Mouse (Mus musculus) heart, embryonic 11.5 days (tissue): ENCODE data around the gene Mettl6. TPM values are rescaled to one million over a fixed set of nuclear protein-coding genes. Genes with fewer than 3 reads are reported as not detected.

Source experiments
- ATAC-seq: fragments of 200-750 bp; cut with Nextera tagmentation; replicated peaks from 2 replicates; pipeline ENCODE4 v1.8.0; 2017; ENCODE audit warnings: moderate library complexity; ENCODE audit not compliant: insufficient number of reproducible peaks, low FRiP score, low TSS enrichment
- H3K27ac ChIP-seq: fragments of 300-500 bp; sonication (generic); 2 replicates; pipeline ENCODE4 v1.5.1; 2014; ENCODE audit warnings: mild to moderate bottlenecking, low read depth, low read length
- H3K27me3 ChIP-seq: fragments of 300-500 bp; sonication (generic); 2 replicates; pipeline ENCODE4 v1.6.1; 2014; ENCODE audit warnings: mild to moderate bottlenecking, low read length, mixed read lengths; ENCODE audit not compliant: control insufficient read depth, insufficient read depth
- H3K36me3 ChIP-seq: fragments of 300-500 bp; sonication (generic); 2 replicates; pipeline ENCODE4 v1.6.1; 2014; ENCODE audit warnings: mild to moderate bottlenecking, low read length, moderate library complexity, mixed read lengths; ENCODE audit not compliant: control insufficient read depth, insufficient read depth
- H3K4me1 ChIP-seq: fragments of 300-500 bp; sonication (generic); 2 replicates; pipeline ENCODE4 v1.6.1; 2014; ENCODE audit warnings: low read length; ENCODE audit not compliant: control insufficient read depth, insufficient read depth
- H3K4me2 ChIP-seq: fragments of 300-500 bp; sonication (generic); 2 replicates; pipeline ENCODE4 v1.6.1; 2014; ENCODE audit warnings: mild to moderate bottlenecking, moderate library complexity
- H3K4me3 ChIP-seq: fragments of 300-500 bp; sonication (generic); 2 replicates; pipeline ENCODE4 v1.5.1; 2014; ENCODE audit warnings: low read depth, low read length
- H3K9ac ChIP-seq: fragments of 300-500 bp; sonication (generic); 2 replicates; pipeline ENCODE4 v1.6.1; 2014; ENCODE audit warnings: mild to moderate bottlenecking, low read depth, low read length, moderate library complexity
- H3K9me3 ChIP-seq: fragments of 300-500 bp; sonication (generic); replicated peaks from 2 replicates; pipeline ENCODE4 v1.6.1; 2016; ENCODE audit warnings: low read length; ENCODE audit not compliant: control insufficient read depth
- WGBS: fragments of 180-500 bp; shearing (Covaris S2); extraction: QIAGEN DNeasy Blood & Tissue Kit; methylation state at CpG from one replicate; pipeline ENCODE4 v1.1.7; 2014; ENCODE audit not compliant: insufficient replicate concordance; 5-methylcytosine and 5-hydroxymethylcytosine counted together
- polyA plus RNA-seq: library from polyadenylated mRNA; unstranded; fragments of >200 nt; fragmentation: Nextera tagmentation; extraction: Ambion mirVana; gene quantifications from 2 replicates; pipeline ENCODE4 v1.2.1, GENCODE M21; 2014

Gene Mettl6
- polyA plus RNA-seq, 1 experiment from 2014 or later, result 52.2 TPM

GRCm38 (mm10) chr14:31433126-31433525 is 61.7 kb downstream of the Mettl6 start:
- Histone ChIP-seq H3K36me3 (no peaks in the 10 kb centered on the region), H3K9ac (no peak overlapping the region), H3K27me3 (0 out of 2 replicates have a peak, but pooled peaks cover 2% of the 10 kb centered on the region), H3K4me1 (peaks cover 48% of the 10 kb centered on the region), H3K4me3 (no peak overlapping the region), H3K9me3 (no peaks in the 10 kb centered on the region), H3K27ac (no peak overlapping the region), H3K4me2 (no peak overlapping the region; the same call in 1 of the 2 replicates)
- 54% methylated on average over 5 of the region's 5 CpGs for WGBS
- ATAC-seq, result no peak

- Histone ChIP-seq H3K27me3 (0 out of 2 replicates have a peak, but pooled peaks cover 2% of the 10 kb centered on the region), H3K9ac (no peak overlapping the region), H3K4me2 (no peak overlapping the region), H3K9me3 (no peaks in the 10 kb centered on the region), H3K27ac (no peak overlapping the region), H3K4me3 (no peak overlapping the region), H3K36me3 (no peaks in the 10 kb centered on the region), H3K4me1 (peaks cover 55% of the 10 kb centered on the region)
- 61% methylated on average over 4 of the region's 4 CpGs for WGBS
- no peak for ATAC-seq
These were observed 62.4 kb downstream of the Mettl6 start for GRCm38 (mm10) chr14:31432424-31432823.

DNA sequence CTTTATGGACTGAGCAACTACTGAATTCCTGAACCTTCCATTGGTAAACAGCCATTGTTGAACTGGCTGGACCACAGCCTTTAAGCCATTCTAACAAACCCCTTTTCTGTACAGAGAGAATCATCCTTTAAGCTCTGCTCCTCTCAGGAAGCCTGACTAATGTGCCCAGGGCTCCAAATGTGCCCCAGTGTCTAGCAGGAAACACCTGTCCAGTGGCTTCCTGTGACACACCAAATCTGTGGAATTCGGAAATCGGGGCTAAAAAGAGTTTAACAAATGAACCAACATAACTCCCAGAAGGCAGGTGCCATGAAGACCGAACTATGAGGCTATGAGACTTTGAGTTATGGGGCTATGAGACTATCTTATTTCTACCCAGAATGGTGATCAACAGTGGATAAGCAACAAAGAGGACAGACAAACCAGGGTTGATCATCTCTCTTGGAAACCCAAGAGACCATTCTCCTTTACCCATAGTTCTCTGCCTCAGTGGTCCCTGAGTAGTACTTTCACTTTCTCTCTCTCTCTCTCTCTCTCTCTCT is 63.0 kb downstream of the Mettl6 start:
- Histone ChIP-seq H3K4me2 (no peak overlapping the region), H3K9ac (no peak overlapping the region), H3K4me1 (peaks cover 55% of the 10 kb centered on the region), H3K27ac (no peak overlapping the region; the same call in 1 of the 2 replicates), H3K27me3 (0 out of 2 replicates have a peak, but pooled peaks cover 2% of the 10 kb centered on the region), H3K36me3 (no peaks in the 10 kb centered on the region), H3K4me3 (no peak overlapping the region), H3K9me3 (no peaks in the 10 kb centered on the region)
- 62% methylated on average over 3 of the region's 3 CpGs for WGBS
- no peak for ATAC-seq

DNA sequence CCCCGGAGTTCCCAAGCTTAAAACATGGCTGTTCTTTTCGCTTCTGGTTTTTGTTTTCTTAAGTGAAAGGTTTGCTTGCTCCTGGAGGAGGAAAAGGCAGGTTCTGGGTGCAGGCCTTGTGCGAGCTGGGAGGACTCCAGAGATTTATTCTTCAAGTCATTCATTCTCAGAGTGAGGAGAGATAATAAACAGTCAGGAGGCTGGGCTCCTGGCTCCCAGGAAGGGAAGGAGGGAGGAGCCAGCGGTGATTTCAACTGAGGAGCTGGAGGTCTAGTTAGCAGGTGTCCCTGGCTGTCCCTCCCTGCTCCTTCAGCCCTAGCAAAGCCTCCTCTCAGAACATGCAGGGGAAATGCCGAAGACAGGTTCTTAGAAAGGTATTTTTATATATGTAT is 65.8 kb downstream of the Mettl6 start:
- 0 out of 2 replicates have a peak, but pooled peaks cover 3% of the 10 kb centered on the region for H3K9me3 ChIP-seq
- peak overlapping the region; percentile 81 for H3K27ac ChIP-seq
- no peak overlapping the region for H3K9ac ChIP-seq
- peaks cover 41% of the 10 kb centered on the region for H3K4me1 ChIP-seq
- H3K4me2 ChIP-seq, result peak overlapping the region; percentile 41
- WGBS, result 32% methylated on average over 5 of the region's 5 CpGs
- 0 out of 2 replicates have a peak, but pooled peaks cover 2% of the 10 kb centered on the region for H3K27me3 ChIP-seq
- no peak for ATAC-seq
- 0 out of 2 replicates have a peak, but pooled peaks cover 5% of the 10 kb centered on the region for H3K36me3 ChIP-seq
- H3K4me3 ChIP-seq, result no peak overlapping the region

- peak; percentile 37; the same call in 1 of the 2 replicates for ATAC-seq
- 0 out of 2 replicates have a peak, but pooled peaks cover 3% of the 10 kb centered on the region for H3K9me3 ChIP-seq
- WGBS, result 27% methylated on average over 15 of the region's 15 CpGs
- H3K4me2 ChIP-seq, result peak overlapping the region; percentile 41
- H3K4me3 ChIP-seq, result no peak overlapping the region
- 0 out of 2 replicates have a peak, but pooled peaks cover 5% of the 10 kb centered on the region for H3K36me3 ChIP-seq
- H3K4me1 ChIP-seq, result peaks cover 40% of the 10 kb centered on the region
- H3K27ac ChIP-seq, result peak overlapping the region; percentile 81
- 0 out of 2 replicates have a peak, but pooled peaks cover 2% of the 10 kb centered on the region for H3K27me3 ChIP-seq
- H3K9ac ChIP-seq, result no peak overlapping the region
These were observed 66.4 kb downstream of the Mettl6 start for GRCm38 (mm10) chr14:31428211-31429003.

Other genes starting within 250 kb of the Mettl6 start
- gene Phf7, start 243.7 kb downstream of the Mettl6 start, polyA plus RNA-seq, result 7.4 and 8.7 TPM in 2 replicates
- 52.5 and 57.8 TPM in 2 replicates for gene Bap1, start 243.6 kb downstream of the Mettl6 start, polyA plus RNA-seq
- gene Dnah1, start 171.1 kb downstream of the Mettl6 start, polyA plus RNA-seq, result 1.5 TPM in 2 replicates
- gene Capn7, start 158.4 kb downstream of the Mettl6 start, polyA plus RNA-seq, result 35.4 and 42.2 TPM in 2 replicates
- 10.9 and 16.8 TPM in 2 replicates for gene Sh3bp5, start 59.0 kb downstream of the Mettl6 start, polyA plus RNA-seq
- 16.6 and 19.3 TPM in 2 replicates for gene Eaf1, start 641 bp downstream of the Mettl6 start, polyA plus RNA-seq
- 4.7 and 6.8 TPM in 2 replicates for gene Colq, start 96.3 kb upstream of the Mettl6 start, polyA plus RNA-seq
- 0.84 TPM in 1 of 2 replicates, not detected in the other for gene Gm49387, start 145.8 kb upstream of the Mettl6 start, polyA plus RNA-seq
- gene Btd, start 146.0 kb upstream of the Mettl6 start, polyA plus RNA-seq, result 22.3 and 25.0 TPM in 2 replicates
- 8.5 and 16.1 TPM in 2 replicates for gene Hacl1, start 146.2 kb upstream of the Mettl6 start, polyA plus RNA-seq